Mouse (Mus musculus) skeletal muscle tissue, adult 2 months (tissue): ENCODE results near the gene Zbtb4.
A peak's percentile ranks its signal among the peaks of the same experiment; 100 is the strongest.

Experiments used
- DNase-seq: peaks from one replicate; pipeline ENCODE4 v3.0.0-alpha.2; 2012; ENCODE audit warnings: low read depth, low spot score

Zbtb4 gene

DNA sequence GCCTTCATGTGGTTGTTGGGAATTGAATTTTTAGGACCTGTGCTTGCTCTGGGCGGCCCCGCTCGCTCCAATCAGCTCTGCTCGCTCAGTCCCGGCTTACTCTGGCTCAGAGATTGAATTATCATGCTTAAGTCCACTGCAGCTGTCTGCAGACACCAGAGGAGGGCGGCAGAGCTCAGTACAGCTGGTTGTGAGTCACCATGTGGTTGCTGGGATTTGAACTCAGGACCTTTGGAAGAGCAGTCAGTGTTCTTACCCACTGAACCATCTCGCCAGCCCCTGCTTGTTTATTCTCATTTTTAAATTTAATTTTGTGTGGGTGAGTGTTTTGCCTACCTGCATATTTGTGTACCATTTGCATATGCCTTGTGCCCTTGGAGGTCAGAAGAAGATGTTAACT, 2.2 kb upstream of the Zbtb4 start:
- no peak for DNase-seq

GRCm38 (mm10) chr11:69766126-69766609, 456 bp downstream of the Zbtb4 start:
- DNase-seq = no peak

DNA sequence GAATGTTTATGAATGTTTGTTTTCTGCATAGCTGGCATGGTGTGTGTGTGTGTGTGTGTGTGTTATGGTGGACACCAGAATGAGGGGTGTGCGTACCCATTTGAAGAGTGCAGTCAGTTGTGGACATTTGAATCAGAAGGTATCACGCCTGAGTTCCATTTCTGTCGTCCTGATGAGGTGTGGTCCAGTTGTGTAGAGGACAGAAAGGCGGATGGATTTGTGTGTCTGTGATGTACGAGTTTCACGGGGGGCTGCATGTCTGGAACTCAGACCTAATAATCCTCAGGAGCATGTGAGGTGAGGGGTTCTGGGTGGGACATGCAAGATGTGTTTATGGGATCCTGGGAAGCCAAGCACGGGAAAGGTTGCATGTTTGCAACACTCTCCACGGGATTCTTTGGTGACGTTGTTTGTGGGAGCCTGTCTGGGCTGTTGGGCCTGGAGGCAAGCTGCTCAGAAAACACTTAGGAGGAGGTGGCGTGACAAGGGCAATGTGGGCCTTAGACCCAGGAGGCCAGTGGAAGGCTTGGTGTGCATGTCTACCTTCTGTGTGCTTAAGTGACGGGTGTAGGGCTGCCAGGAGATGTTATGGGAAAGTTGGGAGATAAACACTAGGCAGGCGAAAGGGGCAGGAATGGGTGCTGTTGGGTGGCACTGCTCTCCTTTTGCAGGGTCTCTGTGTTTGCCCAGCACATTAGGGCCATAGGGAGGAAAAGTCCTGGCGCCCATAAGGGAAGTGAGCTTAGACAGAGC, 1.3 kb downstream of the Zbtb4 start:
- DNase-seq = no peak

GRCm38 (mm10) chr11:69767625-69767909, 1.9 kb downstream of the Zbtb4 start:
- no peak for DNase-seq

DNA sequence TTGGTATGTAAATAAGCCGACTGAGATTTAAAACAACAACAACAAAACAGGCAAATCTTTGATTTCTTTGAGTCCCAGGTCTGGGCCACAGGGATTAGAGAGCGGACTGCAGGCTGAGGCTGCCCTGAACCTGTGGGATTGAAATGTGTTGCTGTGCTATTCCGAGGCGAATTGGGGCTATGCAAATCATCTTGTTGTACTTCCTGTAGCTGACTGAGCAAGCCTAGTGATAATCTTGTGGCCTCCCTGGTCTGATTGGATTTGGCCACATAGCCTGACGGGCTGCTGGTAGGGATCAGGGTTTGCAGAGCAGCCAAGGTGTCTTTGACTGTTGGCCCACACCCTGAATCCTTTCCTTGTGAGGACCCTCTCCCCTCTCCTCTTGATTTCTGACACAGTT, 9.2 kb downstream of the Zbtb4 start:
- no peak for DNase-seq

- no peak for DNase-seq
Measured at GRCm38 (mm10) chr11:69775716-69776115, 10.0 kb downstream of the Zbtb4 start.

DNA sequence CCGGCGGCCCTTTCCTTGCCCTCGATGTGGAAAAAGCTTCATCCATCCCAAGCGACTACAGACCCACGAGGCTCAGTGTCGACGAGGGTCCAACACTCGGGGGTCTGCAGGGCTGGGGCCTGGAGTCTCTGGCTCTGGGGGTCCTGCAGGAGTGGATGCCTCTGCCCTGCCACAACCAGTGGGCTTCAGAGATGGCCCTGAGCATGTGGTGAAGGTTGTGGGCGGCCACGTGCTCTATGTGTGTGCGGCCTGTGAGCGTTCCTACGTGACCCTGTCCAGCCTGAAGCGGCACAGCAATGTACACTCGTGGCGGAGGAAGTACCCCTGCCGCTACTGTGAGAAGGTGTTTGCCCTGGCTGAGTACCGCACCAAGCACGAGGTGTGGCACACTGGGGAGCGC, 10.8 kb downstream of the Zbtb4 start:
- no peak for DNase-seq

DNA sequence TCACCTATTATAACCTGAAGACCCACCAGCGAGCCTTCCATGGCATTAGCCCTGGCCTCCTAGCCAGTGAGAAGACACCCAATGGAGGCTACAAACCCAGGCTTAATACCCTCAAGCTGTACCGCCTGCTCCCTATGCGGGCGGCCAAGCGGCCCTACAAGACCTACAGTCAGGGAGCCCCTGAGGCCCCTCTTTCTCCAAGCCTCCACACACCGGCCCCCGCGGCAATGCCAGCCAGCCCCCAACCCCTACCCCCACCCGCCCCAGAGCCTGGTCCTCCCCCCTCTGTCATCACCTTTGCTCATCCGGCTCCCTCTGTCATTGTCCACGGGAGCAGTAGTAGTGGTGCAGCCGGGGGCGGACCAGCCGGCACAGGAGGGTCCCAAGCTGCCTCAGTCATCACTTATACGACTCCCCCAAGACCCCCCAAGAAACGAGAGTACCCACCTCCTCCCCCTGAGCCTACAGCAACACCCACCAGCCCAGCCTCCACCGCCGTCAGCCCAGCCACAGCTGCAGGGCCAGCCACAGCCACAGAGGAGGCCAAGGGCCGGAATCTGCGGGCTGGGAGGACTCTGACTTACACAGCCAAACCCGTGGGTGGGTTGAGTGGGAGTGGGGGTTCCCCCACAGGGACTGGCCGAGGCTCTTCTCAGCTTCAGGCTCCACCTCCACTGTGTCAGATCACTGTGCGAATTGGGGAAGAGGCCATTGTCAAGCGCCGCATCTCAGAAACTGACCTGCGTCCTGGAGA, 12.0 kb downstream of the Zbtb4 start:
- DNase-seq = no peak

DNA sequence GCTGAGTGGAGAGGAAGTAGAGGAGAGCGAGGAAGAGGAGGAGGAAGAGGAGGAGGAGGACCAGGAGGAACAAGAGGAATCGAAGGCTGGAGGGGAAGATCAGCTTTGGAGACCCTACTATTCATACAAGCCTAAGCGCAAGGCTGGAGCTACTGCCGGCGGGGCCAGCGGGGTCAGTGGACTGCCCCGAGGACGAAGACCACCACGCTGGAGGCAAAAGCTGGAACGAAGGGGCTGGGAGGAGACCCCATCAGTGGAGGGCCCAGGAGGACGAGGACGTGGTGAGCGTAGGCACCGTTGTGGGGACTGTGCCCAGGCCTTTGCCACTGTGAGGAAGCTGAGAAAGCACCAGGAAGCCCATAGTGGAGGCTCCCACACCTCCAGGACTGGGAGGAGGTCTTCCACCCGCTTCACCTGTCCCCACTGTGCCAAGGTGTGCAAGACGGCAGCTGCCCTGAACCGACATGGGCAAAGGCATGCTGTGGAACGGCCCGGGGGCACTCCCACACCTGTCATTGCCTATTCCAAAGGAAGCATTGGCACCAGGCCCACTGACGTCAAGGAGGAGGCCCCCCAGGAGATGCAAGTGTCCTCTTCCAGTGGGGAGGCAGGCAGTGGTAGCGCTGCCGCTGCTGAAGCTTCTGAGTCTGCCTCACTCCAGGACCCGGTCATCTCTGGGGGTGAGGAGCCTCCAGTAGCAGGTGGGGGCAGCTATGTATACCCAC, 12.7 kb downstream of the Zbtb4 start:
- DNase-seq = no peak

DNA sequence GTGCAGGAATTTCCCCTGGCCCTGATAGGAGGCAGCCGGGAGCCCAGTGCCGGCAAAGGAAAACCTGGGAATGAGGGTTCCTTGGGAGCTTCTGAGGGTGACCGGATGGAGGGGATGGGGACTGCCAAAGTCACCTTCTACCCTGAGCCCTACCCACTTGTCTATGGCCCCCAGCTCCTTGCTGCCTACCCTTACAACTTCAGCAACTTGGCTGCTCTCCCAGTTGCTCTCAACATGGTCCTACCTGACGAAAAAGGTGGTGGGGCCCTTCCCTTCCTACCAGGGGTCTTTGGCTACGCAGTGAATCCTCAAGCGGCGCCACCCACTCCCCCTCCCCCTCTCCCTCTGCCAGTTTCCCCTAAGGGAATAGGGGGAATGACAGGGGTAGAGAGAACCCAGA, 13.3 kb downstream of the Zbtb4 start:
- no peak for DNase-seq

GRCm38 (mm10) chr11:69781828-69782227, 16.1 kb downstream of the Zbtb4 start:
- no peak for DNase-seq

DNA sequence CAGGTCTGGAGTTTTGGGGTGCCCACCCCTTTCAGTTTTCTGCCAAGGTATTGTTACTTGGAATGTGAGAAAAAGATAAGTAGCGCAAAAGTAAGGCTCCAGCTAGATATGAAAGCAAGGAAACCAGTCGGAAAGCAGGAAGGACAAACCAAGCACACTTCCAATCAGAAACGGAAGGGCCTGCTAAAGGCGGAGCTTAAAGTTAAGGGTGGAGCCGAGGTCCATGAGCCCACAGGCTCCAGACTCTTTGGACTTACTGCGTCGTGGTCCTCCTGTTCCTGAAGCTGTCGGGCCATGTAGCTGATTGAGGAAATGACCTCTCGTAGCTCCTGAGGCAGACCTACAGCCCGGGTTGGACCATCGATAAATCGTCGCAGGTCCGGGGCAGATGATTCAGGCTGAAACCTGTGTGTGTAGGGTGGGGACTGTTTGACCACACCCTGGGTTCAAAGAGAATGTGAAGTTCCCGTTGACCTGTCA, 19.1 kb downstream of the Zbtb4 start:
- DNase-seq = no peak

GRCm38 (mm10) chr11:69787306-69787705, 21.6 kb downstream of the Zbtb4 start:
- no peak for DNase-seq

- DNase-seq = no peak
Measured at GRCm38 (mm10) chr11:69789431-69789830, 23.7 kb downstream of the Zbtb4 start.

- no peak for DNase-seq
Measured at GRCm38 (mm10) chr11:69791420-69791819, 25.7 kb downstream of the Zbtb4 start.

DNA sequence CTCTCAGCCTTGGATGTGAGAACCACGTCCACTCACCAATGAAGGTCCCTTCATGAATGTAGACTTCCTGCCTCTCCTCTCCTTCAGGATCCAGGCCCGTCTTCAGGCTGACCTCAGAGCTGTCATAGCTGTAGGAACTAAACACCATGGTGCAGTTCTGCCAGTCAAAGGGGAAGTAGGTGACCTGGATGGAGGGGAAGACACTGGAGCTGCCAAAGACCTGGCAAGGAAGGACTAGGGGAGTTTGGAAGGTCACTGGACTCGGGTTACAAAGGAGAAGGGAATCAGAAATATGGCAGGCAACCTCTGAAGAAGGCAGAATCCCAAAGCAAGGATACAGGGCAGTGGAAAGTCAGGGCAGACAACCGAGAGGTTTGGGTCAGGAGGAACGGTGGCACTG, 27.7 kb downstream of the Zbtb4 start:
- DNase-seq = peak; percentile 54

DNA sequence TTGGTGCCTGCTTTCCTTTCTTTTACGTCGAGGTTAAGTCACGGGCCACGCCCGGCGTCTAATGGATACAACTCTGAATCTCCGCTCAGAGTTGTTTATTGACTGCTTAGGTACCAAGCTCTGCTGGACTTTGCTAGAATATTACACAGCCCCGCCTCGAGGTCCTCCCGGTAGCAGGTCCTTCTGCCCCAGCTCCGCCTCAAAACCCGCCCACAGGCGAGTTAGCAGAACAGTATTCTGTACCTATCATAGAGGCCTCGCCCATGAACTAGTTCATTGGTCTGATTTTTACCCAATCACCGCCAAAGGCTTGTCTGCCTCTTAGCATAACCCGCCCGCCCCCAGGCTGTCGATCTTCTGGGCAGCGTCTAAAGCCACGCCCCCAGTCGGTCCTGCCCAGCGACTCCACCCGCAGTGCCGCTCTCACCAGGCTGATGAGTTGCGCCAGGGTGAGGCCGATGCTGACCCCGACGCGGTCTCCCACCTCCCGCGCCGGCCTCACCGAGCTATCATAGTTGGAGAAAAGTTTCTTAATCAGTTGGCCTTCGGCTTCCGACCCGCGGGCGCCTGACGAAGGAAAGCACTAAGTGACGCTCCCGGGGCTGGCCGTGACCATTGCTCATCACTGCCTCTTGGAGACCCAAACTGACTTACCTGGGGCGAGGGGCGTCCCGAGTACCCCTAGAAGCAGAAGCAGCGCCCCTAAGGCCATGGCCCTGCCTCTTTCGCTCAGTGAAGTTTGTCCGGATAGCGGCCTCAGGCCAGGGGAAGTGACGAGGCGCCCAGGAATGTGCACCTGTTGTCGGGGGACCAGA, 29.7 kb downstream of the Zbtb4 start, which contains the start of gene Chrnb1:
Gene Chrnb1, minus strand, starts transcription at position 776 of the 815 bp plus-strand sequence.
- peak; percentile 96 for DNase-seq

- no peak for DNase-seq
Measured at GRCm38 (mm10) chr11:69795983-69796435, 30.3 kb downstream of the Zbtb4 start.

DNA sequence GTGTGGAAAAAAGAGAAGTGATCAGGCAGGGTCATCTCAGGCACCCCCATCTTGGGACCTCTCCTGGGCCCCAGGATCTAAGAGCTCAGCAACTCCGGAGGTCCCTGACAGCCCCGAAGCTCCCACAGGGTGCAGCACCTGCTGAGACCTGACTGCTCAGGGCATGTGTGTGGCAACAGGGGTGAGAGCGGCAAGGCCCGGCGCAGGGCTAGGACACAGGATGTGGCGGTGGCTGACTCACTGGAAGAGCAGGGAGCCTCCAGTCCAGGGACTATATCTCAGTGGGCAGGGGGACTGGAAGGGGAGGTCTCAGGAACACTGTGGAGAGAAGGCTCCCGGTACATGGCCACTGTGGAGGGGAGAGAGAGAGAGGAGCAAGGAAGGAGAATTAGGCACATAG, 32.2 kb downstream of the Zbtb4 start:
- no peak for DNase-seq

DNA sequence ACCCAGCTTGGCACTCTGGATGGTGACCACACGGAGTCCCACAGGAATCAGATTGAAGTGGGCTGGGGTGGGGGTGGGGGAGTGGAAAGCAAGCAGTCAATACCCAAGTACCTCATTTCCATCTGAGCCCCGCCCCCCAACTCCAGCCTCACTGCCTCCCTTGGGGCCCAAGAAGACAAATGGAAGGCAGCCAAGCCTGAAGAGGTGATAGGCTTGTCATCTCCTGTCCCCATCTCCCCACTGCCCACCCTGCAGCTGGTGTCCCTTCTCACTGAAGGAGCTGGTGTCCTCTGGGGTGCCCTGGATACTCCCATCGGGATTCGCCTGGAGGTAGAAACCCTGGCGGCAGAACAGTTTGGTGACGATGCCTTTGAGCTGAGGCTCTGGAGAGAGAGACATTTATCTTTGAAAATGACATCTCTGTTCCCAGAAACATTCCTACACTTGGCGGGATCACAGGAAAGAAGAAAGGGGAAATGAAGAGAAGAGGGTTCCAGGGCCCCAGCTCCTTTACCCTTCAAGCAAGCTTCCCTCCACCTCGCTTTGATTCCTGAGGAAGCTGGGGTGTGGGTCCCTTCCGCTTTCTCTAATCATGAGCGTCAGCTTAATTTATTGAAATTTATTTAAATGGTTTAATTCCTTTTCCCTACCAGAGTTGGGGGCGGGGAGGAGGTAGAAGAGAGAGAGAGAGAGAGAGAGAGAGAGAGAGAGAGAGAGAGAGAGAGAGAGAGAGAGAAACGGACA, 33.9 kb downstream of the Zbtb4 start:
- no peak for DNase-seq

DNA sequence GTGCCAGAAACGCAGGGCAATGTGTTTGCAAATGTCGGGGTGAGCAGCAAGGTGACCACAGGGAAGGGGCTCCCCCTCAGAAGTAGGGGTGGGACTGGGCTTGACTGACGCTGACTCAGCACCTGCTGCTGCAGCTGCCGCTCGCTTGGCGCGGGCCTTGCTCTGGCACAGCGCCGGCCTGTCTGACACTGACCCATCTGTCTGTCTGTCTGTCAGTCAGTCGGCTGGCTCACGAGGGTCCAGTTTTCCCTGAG, 34.4 kb downstream of the Zbtb4 start:
- no peak for DNase-seq
